Mouse (Mus musculus): Measurements from ENCODE around the gene Efcc1. TPM values are rescaled to one million over a fixed set of nuclear protein-coding genes. Genes with fewer than 3 reads are reported as not detected.

Efcc1 gene
- polyA plus RNA-seq, 1 experiment from 2014 or later, result 0.80 TPM

GRCm38 (mm10) chr6:87779174-87780165 is 48.8 kb downstream of the Efcc1 start:
- H3K4me1 ChIP-seq (ENCODE audit: control insufficient read depth, insufficient read depth, low read length), result peaks cover 11% of the 10 kb centered on the region
- no peaks in the 10 kb centered on the region for H3K27me3 ChIP-seq (ENCODE audit: control insufficient read depth, insufficient read depth, low read length)
- H3K9ac ChIP-seq (ENCODE audit: low read length), result no peak overlapping the region
- no peaks in the 10 kb centered on the region for H3K36me3 ChIP-seq (ENCODE audit: control insufficient read depth, insufficient read depth)
- 84% methylated on average over 11 of the region's 11 CpGs for WGBS
- no peak for ATAC-seq (replicated peaks; ENCODE audit: extremely low read depth, insufficient read depth, low FRiP score)
- H3K4me2 ChIP-seq (ENCODE audit: low read depth, low read length), result no peak overlapping the region
- H3K9me3 ChIP-seq (replicated peaks; ENCODE audit: control insufficient read depth, low read length), result no peaks in the 10 kb centered on the region
- H3K27ac ChIP-seq (ENCODE audit: low read length), result no peak overlapping the region
- no peak overlapping the region for H3K4me3 ChIP-seq (ENCODE audit: low read length)

- no peaks in the 10 kb centered on the region for H3K9me3 ChIP-seq (replicated peaks; ENCODE audit: control insufficient read depth, low read length)
- 74% methylated on average over 10 of the region's 10 CpGs for WGBS
- H3K36me3 ChIP-seq (ENCODE audit: control insufficient read depth, insufficient read depth), result no peaks in the 10 kb centered on the region
- no peak overlapping the region for H3K4me3 ChIP-seq (ENCODE audit: low read length)
- no peak overlapping the region for H3K9ac ChIP-seq (ENCODE audit: low read length)
- no peak for ATAC-seq (replicated peaks; ENCODE audit: extremely low read depth, insufficient read depth, low FRiP score)
- peaks cover 11% of the 10 kb centered on the region for H3K4me1 ChIP-seq (ENCODE audit: control insufficient read depth, insufficient read depth, low read length)
- no peaks in the 10 kb centered on the region for H3K27me3 ChIP-seq (ENCODE audit: control insufficient read depth, insufficient read depth, low read length)
- no peak overlapping the region for H3K27ac ChIP-seq (ENCODE audit: low read length)
- H3K4me2 ChIP-seq (ENCODE audit: low read depth, low read length), result no peak overlapping the region
Measured at GRCm38 (mm10) chr6:87780546-87781301, 50.1 kb downstream of the Efcc1 start.

GRCm38 (mm10) chr6:87784033-87784432 is 53.4 kb downstream of the Efcc1 start:
- no peak for ATAC-seq (replicated peaks; ENCODE audit: extremely low read depth, insufficient read depth, low FRiP score)
- H3K4me3 ChIP-seq (ENCODE audit: low read length), result no peak overlapping the region
- no peaks in the 10 kb centered on the region for H3K36me3 ChIP-seq (ENCODE audit: control insufficient read depth, insufficient read depth)
- H3K27ac ChIP-seq (ENCODE audit: low read length), result no peak overlapping the region
- no peaks in the 10 kb centered on the region for H3K27me3 ChIP-seq (ENCODE audit: control insufficient read depth, insufficient read depth, low read length)
- WGBS, result 45% methylated on average over 8 of the region's 8 CpGs
- H3K9me3 ChIP-seq (replicated peaks; ENCODE audit: control insufficient read depth, low read length), result no peaks in the 10 kb centered on the region
- H3K9ac ChIP-seq (ENCODE audit: low read length), result no peak overlapping the region
- H3K4me2 ChIP-seq (ENCODE audit: low read depth, low read length), result no peak overlapping the region
- H3K4me1 ChIP-seq (ENCODE audit: control insufficient read depth, insufficient read depth, low read length), result peaks cover 7% of the 10 kb centered on the region

- no peaks in the 10 kb centered on the region for H3K27me3 ChIP-seq (ENCODE audit: control insufficient read depth, insufficient read depth, low read length)
- no peak overlapping the region for H3K4me3 ChIP-seq (ENCODE audit: low read length)
- 78% methylated on average over 5 of the region's 5 CpGs for WGBS
- H3K4me1 ChIP-seq (ENCODE audit: control insufficient read depth, insufficient read depth, low read length), result peaks cover 15% of the 10 kb centered on the region
- H3K27ac ChIP-seq (ENCODE audit: low read length), result no peak overlapping the region
- no peaks in the 10 kb centered on the region for H3K9me3 ChIP-seq (replicated peaks; ENCODE audit: control insufficient read depth, low read length)
- H3K9ac ChIP-seq (ENCODE audit: low read length), result no peak overlapping the region
- H3K36me3 ChIP-seq (ENCODE audit: control insufficient read depth, insufficient read depth), result no peaks in the 10 kb centered on the region
- no peak overlapping the region for H3K4me2 ChIP-seq (ENCODE audit: low read depth, low read length)
- no peak for ATAC-seq (replicated peaks; ENCODE audit: extremely low read depth, insufficient read depth, low FRiP score)
Measured at GRCm38 (mm10) chr6:87786621-87787020, 56.0 kb downstream of the Efcc1 start.

GRCm38 (mm10) chr6:87787108-87787890 is 56.6 kb downstream of the Efcc1 start:
- no peak for ATAC-seq (replicated peaks; ENCODE audit: extremely low read depth, insufficient read depth, low FRiP score)
- peaks cover 2% of the 10 kb centered on the region; the same call in 1 of the 2 replicates for H3K36me3 ChIP-seq (ENCODE audit: control insufficient read depth, insufficient read depth)
- WGBS, result 75% methylated on average over 6 of the region's 6 CpGs

GRCm38 (mm10) chr6:87788266-87788895 is 57.7 kb downstream of the Efcc1 start:
- 90% methylated on average over 9 of the region's 9 CpGs for WGBS
- Histone ChIP-seq H3K9ac (ENCODE audit: low read length) (no peak overlapping the region), H3K9me3 (replicated peaks; ENCODE audit: control insufficient read depth, low read length) (no peaks in the 10 kb centered on the region), H3K27me3 (ENCODE audit: control insufficient read depth, insufficient read depth, low read length) (no peaks in the 10 kb centered on the region), H3K4me1 (ENCODE audit: control insufficient read depth, insufficient read depth, low read length) (peaks cover 15% of the 10 kb centered on the region), H3K36me3 (ENCODE audit: control insufficient read depth, insufficient read depth) (peaks cover 8% of the 10 kb centered on the region; the same call in 1 of the 2 replicates), H3K4me2 (ENCODE audit: low read depth, low read length) (no peak overlapping the region), H3K27ac (ENCODE audit: low read length) (no peak overlapping the region), H3K4me3 (ENCODE audit: low read length) (no peak overlapping the region)
- no peak for ATAC-seq (replicated peaks; ENCODE audit: extremely low read depth, insufficient read depth, low FRiP score)

More at GRCm38 (mm10) chr6:87787108-87787890, 56.6 kb downstream of the Efcc1 start:
- Histone ChIP-seq H3K27me3 (ENCODE audit: control insufficient read depth, insufficient read depth, low read length) (no peaks in the 10 kb centered on the region), H3K4me1 (ENCODE audit: control insufficient read depth, insufficient read depth, low read length) (peaks cover 15% of the 10 kb centered on the region), H3K9ac (ENCODE audit: low read length) (no peak overlapping the region), H3K4me2 (ENCODE audit: low read depth, low read length) (no peak overlapping the region), H3K9me3 (replicated peaks; ENCODE audit: control insufficient read depth, low read length) (no peaks in the 10 kb centered on the region), H3K27ac (ENCODE audit: low read length) (no peak overlapping the region), H3K4me3 (ENCODE audit: low read length) (no peak overlapping the region)

- Histone ChIP-seq H3K4me3 (ENCODE audit: low read length) (no peak overlapping the region), H3K9ac (ENCODE audit: low read length) (no peak overlapping the region), H3K27me3 (ENCODE audit: control insufficient read depth, insufficient read depth, low read length) (no peaks in the 10 kb centered on the region), H3K9me3 (replicated peaks; ENCODE audit: control insufficient read depth, low read length) (no peaks in the 10 kb centered on the region), H3K4me1 (ENCODE audit: control insufficient read depth, insufficient read depth, low read length) (peaks cover 15% of the 10 kb centered on the region), H3K4me2 (ENCODE audit: low read depth, low read length) (no peak overlapping the region), H3K36me3 (ENCODE audit: control insufficient read depth, insufficient read depth) (peaks cover 8% of the 10 kb centered on the region; the same call in 1 of the 2 replicates), H3K27ac (ENCODE audit: low read length) (peak overlapping the region; percentile 71)
- peak; percentile 58; the same call in 1 of the 2 replicates for ATAC-seq (replicated peaks; ENCODE audit: extremely low read depth, insufficient read depth, low FRiP score)
- WGBS, result 31% methylated on average over 5 of the region's 5 CpGs
Measured at GRCm38 (mm10) chr6:87788896-87789587, 58.4 kb downstream of the Efcc1 start.

- no peaks in the 10 kb centered on the region for H3K27me3 ChIP-seq (ENCODE audit: control insufficient read depth, insufficient read depth, low read length)
- H3K27ac ChIP-seq (ENCODE audit: low read length), result no peak overlapping the region
- no peak overlapping the region for H3K9ac ChIP-seq (ENCODE audit: low read length)
- no peak overlapping the region for H3K4me2 ChIP-seq (ENCODE audit: low read depth, low read length)
- no peak for ATAC-seq (replicated peaks; ENCODE audit: extremely low read depth, insufficient read depth, low FRiP score)
- 85% methylated on average over 6 of the region's 6 CpGs for WGBS
- H3K4me3 ChIP-seq (ENCODE audit: low read length), result no peak overlapping the region
- H3K9me3 ChIP-seq (replicated peaks; ENCODE audit: control insufficient read depth, low read length), result no peaks in the 10 kb centered on the region
- peaks cover 15% of the 10 kb centered on the region for H3K4me1 ChIP-seq (ENCODE audit: control insufficient read depth, insufficient read depth, low read length)
- H3K36me3 ChIP-seq (ENCODE audit: control insufficient read depth, insufficient read depth), result peaks cover 8% of the 10 kb centered on the region; the same call in 1 of the 2 replicates
Measured at GRCm38 (mm10) chr6:87789791-87790190, 59.1 kb downstream of the Efcc1 start.

Data from heart, embryonic 16.5 days (tissue).